Mouse (Mus musculus): ENCODE measurements around the gene Pacrg.

The Pacrg gene

GRCm38 (mm10) chr17:10549825-10550224, 290.3 kb downstream of the Pacrg start:
- no peak for DNase-seq (ENCODE audit: low spot score in 2 of 2)

- no peak for DNase-seq (ENCODE audit: low spot score in 2 of 2)
Measured at GRCm38 (mm10) chr17:10548969-10549368, 291.1 kb downstream of the Pacrg start.

- no peak for DNase-seq (ENCODE audit: low spot score in 2 of 2)
Measured at GRCm38 (mm10) chr17:10540772-10541171, 299.3 kb downstream of the Pacrg start.

GRCm38 (mm10) chr17:10534206-10534605, 305.9 kb downstream of the Pacrg start:
- no peak for DNase-seq (ENCODE audit: low spot score in 2 of 2)

- DNase-seq (ENCODE audit: low spot score in 2 of 2): no peak
Measured at GRCm38 (mm10) chr17:10533461-10533860, 306.6 kb downstream of the Pacrg start.

GRCm38 (mm10) chr17:10531024-10531423, 309.1 kb downstream of the Pacrg start:
- no peak for DNase-seq (ENCODE audit: low spot score in 2 of 2)

- no peak for DNase-seq (ENCODE audit: low spot score in 2 of 2)
Measured at GRCm38 (mm10) chr17:10529329-10529955, 310.7 kb downstream of the Pacrg start.

GRCm38 (mm10) chr17:10521282-10521681, 318.8 kb downstream of the Pacrg start:
- no peak for DNase-seq (ENCODE audit: low spot score in 2 of 2)

- no peak for DNase-seq (ENCODE audit: low spot score in 2 of 2)
Measured at GRCm38 (mm10) chr17:10519506-10520155, 320.5 kb downstream of the Pacrg start.

GRCm38 (mm10) chr17:10514812-10515211, 325.3 kb downstream of the Pacrg start:
- no peak for DNase-seq (ENCODE audit: low spot score in 2 of 2)

GRCm38 (mm10) chr17:10510913-10511759, 329.0 kb downstream of the Pacrg start:
- DNase-seq (ENCODE audit: low spot score in 2 of 2): peak; percentile 49 to 68

GRCm38 (mm10) chr17:10510467-10510866, 329.6 kb downstream of the Pacrg start:
- peak; percentile 28 to 43 for DNase-seq (ENCODE audit: low spot score in 2 of 2)

- no peak for DNase-seq (ENCODE audit: low spot score in 2 of 2)
Measured at GRCm38 (mm10) chr17:10508088-10508487, 332.0 kb downstream of the Pacrg start.

- DNase-seq (ENCODE audit: low spot score in 2 of 2): no peak
Measured at GRCm38 (mm10) chr17:10507466-10507865, 332.6 kb downstream of the Pacrg start.

GRCm38 (mm10) chr17:10506896-10507295, 333.2 kb downstream of the Pacrg start:
- no peak for DNase-seq (ENCODE audit: low spot score in 2 of 2)

- DNase-seq (ENCODE audit: low spot score in 2 of 2): no peak
Measured at GRCm38 (mm10) chr17:10501439-10501838, 338.7 kb downstream of the Pacrg start.

- DNase-seq (ENCODE audit: low spot score in 2 of 2): peak in 1 of 2 experiments; percentile 53
Measured at GRCm38 (mm10) chr17:10500795-10501432, 339.2 kb downstream of the Pacrg start.

- no peak for DNase-seq (ENCODE audit: low spot score in 2 of 2)
Measured at GRCm38 (mm10) chr17:10498935-10499655, 341.0 kb downstream of the Pacrg start.

GRCm38 (mm10) chr17:10497781-10498420, 342.2 kb downstream of the Pacrg start:
- DNase-seq (ENCODE audit: low spot score in 2 of 2): no peak

- DNase-seq (ENCODE audit: low spot score in 2 of 2): no peak
Measured at GRCm38 (mm10) chr17:10496066-10496465, 344.0 kb downstream of the Pacrg start.

- DNase-seq (ENCODE audit: low spot score in 2 of 2): no peak
Measured at GRCm38 (mm10) chr17:10495588-10495987, 344.5 kb downstream of the Pacrg start.

All from heart, adult 9 months (tissue).